Mouse (Mus musculus): ENCODE results near the gene Iyd.

DNA sequence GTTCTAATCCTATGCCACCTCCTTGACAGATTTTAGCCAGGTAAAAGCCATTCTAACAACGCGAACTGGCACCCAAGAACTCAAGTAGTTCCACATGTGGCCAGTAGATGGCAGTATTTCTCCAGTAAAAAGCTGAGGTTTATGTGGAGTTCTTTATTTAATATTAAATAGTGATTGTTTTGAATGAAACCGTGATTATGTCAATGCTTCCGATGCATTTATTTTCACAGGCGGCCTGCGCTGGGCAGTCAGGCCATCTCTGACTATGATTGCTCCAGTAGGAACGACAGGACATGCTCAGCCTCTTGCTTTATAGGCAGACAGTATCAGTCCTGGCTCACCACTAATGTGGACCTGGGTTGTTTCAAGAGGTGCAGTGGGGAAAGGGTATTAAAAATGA, 5.6 kb upstream of the Iyd start:
- TF ChIP-seq CTCF (IDR thresholded peaks at IDR 0.05; ENCODE audit: extremely low read depth, insufficient read length, insufficient replicate concordance, low read depth, low read length) (peak; percentile 56; the same call in 1 of the 2 replicates), POLR2A (IDR thresholded peaks at IDR 0.05; ENCODE audit: low read depth, low read length) (no peak)

All from small intestine, adult 2 months (tissue).